Mouse (Mus musculus) brain, embryonic 18.5 days (tissue): Measurements from ENCODE around the gene Adssl1.

Source experiments
- DNase-seq: peaks from one replicate; pipeline ENCODE4 v3.0.0-alpha.2; 2012; ENCODE audit warnings: low read depth, low spot score

The Adssl1 gene

DNA sequence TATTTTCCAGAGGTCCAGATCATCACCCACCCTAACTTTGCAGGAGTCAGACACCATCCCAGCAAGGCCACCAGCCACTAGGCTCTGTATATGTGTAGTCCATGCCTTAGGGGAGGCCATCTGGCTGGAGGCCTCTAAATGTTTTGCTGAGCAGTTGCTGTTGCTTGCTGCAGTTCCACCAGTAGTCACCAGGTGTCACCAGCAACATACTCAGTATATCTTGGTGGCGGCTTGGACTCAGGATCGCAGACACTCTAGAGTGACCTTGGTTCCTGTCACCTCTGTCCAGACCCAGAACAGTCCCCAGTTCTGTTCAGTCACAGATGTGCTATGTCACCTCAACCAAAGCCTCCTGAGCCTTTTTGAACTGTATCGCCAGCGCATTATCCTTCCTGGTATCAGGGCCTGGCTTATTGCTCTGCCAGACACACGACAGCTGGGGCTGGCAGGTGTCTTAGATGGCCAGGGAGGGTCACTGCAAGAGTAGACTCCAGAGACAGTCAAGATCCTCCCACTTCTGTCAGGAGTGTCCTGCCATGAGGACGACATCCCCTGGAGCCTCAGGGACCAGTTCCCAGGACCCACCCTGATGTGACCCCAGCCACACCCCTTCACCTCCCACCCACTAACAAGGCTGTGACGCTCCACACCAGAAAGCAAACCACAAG is 33.4 kb downstream of the Adssl1 start:
- no peak for DNase-seq

DNA sequence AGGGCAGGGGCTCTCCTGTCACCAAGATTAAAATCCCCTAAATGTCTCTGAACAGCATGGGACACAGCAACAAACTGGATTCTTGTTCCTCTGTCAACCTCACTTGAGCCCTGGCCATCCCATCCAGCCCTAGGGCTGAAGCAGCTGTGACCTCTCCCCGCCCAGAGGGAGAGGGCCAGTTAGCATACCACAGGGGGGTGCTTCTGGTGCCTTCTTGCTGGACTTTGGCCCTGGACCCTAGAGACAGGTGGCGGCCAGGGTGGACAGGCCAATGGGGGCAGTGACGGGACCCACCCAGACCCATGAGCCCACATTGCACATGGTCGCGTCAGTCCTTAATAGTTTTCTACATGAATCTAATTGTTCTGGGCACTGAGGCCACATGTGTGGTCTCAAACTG is 34.2 kb downstream of the Adssl1 start:
- no peak for DNase-seq

- no peak for DNase-seq
Measured at GRCm38 (mm10) chr12:112658619-112659018, 38.8 kb downstream of the Adssl1 start.

- no peak for DNase-seq
Measured at GRCm38 (mm10) chr12:112659109-112659508, 39.3 kb downstream of the Adssl1 start.

- no peak for DNase-seq
Measured at GRCm38 (mm10) chr12:112660576-112661326, 40.9 kb downstream of the Adssl1 start.

DNA sequence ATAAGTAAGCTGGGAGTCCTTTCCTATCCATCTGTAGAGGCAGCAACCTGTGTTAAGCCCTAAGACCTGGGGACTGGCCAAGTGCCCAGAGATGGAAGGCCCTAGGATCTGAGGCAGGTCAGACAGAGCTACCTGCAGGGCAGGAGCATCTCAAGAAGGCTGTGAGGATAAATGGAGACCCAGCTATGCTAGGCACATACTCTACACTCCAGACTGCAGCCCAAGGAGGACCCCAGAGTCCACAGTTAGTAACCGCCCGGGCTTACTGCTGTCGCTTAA is 41.4 kb downstream of the Adssl1 start:
- no peak for DNase-seq

- no peak for DNase-seq
Measured at GRCm38 (mm10) chr12:112661851-112662250, 42.0 kb downstream of the Adssl1 start.

DNA sequence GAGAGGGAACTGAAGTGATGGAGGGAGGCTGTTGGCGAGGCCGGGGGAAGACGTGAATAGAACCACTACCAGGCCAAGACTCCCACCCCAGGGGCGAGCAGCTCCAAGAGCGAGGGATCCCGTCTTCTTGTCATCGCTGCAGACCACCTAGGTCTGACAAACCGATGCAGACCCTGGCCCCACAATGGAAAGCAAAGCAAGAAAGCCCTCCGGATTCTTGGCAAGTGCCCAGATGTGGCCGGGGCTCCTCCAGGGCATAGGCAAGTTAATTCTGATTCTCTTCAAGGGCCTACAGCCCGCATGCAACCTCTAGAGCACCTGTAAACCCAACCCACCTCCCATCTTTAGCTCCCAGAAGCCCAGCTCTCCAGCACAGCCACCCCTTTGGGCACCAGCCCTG is 43.5 kb downstream of the Adssl1 start:
- DNase-seq, result no peak

GRCm38 (mm10) chr12:112663716-112664115 is 43.9 kb downstream of the Adssl1 start:
- no peak for DNase-seq

GRCm38 (mm10) chr12:112664124-112664523 is 44.3 kb downstream of the Adssl1 start:
- no peak for DNase-seq

DNA sequence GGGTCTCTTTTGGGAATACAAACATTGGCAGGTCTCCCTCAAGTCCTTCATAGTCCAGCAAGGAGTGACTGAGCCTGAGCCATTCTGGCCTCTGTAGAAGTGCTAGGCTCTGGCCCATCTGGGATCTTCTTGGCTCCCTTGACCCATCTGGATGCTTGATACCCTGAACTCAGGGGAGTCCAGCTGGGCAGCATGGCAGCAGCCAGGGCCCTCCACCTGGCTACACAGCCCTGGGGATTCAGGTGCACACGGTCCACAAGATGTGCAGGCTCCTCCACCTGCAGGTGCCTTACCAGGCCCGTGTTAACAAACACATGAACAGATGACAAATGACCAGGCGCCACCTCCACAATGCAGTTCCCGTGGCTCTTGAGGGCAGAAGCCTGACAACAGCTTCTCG is 44.8 kb downstream of the Adssl1 start:
- no peak for DNase-seq

- DNase-seq, result no peak
Measured at GRCm38 (mm10) chr12:112665445-112665844, 45.6 kb downstream of the Adssl1 start.

- DNase-seq, result no peak
Measured at GRCm38 (mm10) chr12:112665881-112666544, 46.2 kb downstream of the Adssl1 start.

- no peak for DNase-seq
Measured at GRCm38 (mm10) chr12:112667619-112668297, 47.9 kb downstream of the Adssl1 start.

DNA sequence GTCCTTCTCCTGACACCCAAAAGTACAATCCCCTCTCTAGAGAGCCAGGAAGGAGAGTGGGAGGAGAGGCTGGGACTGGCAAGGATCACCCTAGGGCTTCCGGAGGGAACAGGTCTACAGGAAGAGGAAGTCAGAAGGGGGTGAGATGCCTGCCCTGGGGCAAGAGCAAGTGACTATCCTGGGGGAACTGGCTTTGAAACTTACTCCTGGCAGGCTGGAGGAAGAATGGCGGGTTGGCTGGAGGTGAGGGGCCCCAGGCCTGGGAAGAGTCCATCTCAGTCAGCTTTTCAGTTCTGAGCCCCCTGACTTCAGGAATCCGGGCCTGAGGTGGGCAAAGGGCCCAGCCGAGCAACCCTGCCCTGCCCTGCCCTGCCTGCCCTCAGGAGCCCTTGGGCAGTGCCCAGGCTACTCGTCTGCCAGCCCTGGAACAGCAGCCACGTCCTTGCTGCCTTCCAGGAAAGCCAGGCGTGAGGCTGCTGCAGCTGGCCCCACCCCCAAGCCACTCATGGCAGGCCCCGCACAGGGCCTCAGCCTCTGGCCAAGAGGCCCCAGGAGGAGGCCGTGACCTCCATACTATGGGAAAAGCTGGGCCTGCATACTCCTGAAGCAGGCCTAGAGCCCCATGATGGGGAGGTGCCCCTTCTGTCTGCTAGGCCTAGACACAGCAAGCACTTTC is 51.0 kb downstream of the Adssl1 start:
- no peak for DNase-seq

GRCm38 (mm10) chr12:112671891-112672290 is 52.0 kb downstream of the Adssl1 start:
- DNase-seq, result no peak

DNA sequence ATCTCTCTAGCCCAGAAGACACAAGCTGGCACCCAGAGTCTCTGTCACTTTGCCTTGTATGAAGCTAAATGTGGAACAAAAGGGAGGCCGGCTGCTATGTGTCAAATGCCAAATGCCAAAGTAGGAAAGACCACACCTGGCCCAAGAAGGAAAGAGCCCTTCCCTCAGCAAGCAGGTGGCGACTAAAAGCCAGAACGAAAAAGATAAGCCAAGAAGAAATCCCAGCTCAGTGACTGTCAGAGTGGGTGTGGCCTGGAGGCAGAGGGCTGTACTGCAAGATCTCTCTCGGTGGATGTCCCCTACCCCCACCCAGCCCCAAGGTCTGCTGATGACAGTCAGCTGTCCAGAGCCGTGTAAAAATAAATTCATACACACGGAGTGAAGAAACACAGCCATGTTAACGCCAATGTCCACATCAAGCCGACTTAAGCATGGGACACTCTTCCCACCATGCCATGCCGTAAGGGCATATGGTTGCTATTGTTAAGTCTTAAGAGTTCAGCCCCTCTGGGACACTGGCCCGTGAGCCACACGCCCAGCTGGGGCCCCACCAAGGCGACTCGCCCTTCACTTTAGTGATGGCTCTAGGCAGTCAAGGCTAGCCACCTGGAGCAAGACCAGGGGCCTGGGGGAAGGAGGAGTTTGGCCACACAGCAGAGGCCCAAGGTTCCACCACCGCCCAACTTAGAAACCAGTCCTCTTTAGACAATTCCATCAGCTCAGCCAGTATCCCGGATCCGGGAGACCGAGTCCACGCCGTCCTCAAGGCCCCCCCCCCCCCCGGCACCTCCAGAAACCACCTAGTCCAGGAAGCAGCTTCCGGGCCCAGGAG is 53.1 kb downstream of the Adssl1 start:
- DNase-seq, result no peak

- no peak for DNase-seq
Measured at GRCm38 (mm10) chr12:112673576-112674091, 53.8 kb downstream of the Adssl1 start.

GRCm38 (mm10) chr12:112674132-112675011 is 54.5 kb downstream of the Adssl1 start, which contains the start of gene Akt1:
Gene Akt1, minus strand, starts transcription at chr12:112674884.
- DNase-seq, result no peak
